Mouse (Mus musculus) granulocyte monocyte progenitor cell, adult 5-6 weeks (primary cell): ENCODE data around the gene Cacna2d1. TPM values are rescaled to one million over a fixed set of nuclear protein-coding genes. Genes with fewer than 3 reads are reported as not detected.

ENCODE experiments used
- ATAC-seq: replicated peaks from 2 replicates; pipeline ENCODE4 v1.8.0; 2016; ENCODE audit warnings: mild to moderate bottlenecking, moderate TSS enrichment, inconsistent platforms; ENCODE audit not compliant: poor library complexity, severe bottlenecking
- total RNA-seq, 2 experiments: library from RNA; stranded (forward) in 1 of 2; stranded (reverse) in 1 of 2; fragments of 200-712, 200-1000 nt in 1 of 2; fragments of >200 nt in 1 of 2; fragmentation: Nextera tagmentation in 1 of 2; gene quantifications; 2 replicates each; pipeline ENCODE4 v1.2.3; 2014 to 2017

Cacna2d1 gene
- total RNA-seq, 2 experiments from 2014 or later: not detected

DNA sequence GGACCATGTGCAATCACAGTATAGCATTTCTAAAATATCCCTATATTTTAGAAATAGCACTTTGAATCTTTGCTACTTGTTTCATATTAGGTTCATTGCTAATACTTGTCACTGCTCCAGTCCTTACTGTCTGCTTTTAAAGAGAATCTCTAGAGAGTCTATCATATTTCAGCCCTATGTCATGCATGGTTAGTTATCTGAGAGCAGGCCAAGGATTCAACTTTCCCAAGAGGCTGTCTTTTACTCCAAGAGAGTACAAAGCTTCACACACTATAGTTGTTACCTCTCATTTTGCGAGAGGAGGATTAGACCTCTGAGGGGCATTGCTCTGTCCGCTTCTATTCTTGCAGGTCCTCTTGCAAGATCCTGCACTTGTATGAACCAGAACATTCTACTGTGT lies 44.7 kb downstream of the Cacna2d1 start:
- ATAC-seq: no peak

DNA sequence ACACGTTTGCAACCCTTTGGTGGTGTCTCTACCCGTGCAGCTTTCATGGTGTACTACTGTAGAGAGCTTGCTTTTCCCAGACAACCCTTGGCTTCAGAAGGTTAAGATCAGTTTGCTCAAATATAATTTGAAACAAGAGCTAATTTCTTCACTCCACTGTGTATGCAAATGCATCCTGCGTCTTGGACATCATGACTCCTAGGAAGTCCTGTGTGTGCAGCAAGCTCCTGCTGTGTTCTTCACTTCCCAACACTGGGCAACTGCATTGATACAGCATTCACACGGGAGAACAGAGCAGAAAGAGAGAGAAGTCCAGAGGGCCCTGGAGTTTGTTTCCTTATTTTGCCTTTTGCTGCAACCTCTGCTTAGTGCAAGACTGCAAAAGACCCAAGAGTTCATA lies 48.1 kb downstream of the Cacna2d1 start:
- ATAC-seq: no peak

DNA sequence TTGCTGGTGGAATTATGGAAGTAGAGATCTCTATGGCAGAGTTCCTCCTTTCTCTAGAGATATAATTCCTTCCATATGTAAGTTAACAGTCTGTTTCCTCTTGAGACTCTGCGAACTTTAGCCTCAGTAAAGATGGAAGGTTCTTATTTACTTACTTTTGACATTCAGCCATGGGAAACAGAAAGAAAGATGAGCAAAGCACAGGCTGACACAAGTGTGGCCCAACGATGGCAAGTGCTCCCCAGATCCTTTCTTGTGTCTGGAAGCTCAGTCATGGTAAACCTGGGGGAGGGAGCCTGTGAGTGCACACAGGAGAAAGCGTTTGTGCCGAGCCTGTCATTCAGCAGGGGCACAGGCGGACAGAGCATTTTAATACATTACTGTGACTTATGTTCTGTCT lies 48.9 kb downstream of the Cacna2d1 start:
- no peak for ATAC-seq

GRCm38 (mm10) chr5:15985228-15985858 lies 50.9 kb downstream of the Cacna2d1 start:
- no peak for ATAC-seq

GRCm38 (mm10) chr5:15985901-15986300 lies 51.4 kb downstream of the Cacna2d1 start:
- ATAC-seq: no peak

GRCm38 (mm10) chr5:15991428-15992139 lies 57.1 kb downstream of the Cacna2d1 start:
- no peak for ATAC-seq

DNA sequence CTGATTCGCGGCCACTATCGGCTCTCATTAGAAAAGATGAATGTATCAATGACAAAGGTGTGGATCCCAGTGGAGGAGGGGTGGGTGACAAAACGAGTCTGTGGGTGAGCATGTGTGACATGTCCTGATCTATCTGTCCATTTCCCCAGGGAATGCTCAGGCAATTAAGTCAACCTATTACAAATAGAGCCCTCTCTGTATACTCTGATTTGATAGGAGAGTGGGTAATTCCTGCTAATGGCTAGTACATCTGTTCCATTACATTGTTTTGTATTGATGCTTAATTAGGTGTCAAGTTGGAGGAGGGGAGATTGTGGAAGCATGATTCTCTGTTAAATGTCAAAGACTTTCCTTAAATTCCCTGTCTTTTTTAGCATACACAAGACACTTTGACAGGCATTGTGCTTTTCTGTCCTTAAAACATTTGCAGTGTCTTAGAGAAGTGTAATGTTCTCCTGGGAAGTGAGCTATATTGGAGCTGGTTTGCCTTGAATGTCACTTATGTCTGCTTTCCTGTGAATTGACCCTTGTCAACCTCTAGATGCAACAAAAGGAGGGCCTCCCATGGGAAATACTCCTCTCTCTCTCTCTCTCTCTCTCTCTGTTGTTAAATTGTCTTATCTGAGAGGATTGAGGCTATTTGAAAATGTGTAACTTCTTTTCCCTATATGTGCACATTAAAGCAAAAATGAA lies 58.9 kb downstream of the Cacna2d1 start:
- no peak for ATAC-seq

DNA sequence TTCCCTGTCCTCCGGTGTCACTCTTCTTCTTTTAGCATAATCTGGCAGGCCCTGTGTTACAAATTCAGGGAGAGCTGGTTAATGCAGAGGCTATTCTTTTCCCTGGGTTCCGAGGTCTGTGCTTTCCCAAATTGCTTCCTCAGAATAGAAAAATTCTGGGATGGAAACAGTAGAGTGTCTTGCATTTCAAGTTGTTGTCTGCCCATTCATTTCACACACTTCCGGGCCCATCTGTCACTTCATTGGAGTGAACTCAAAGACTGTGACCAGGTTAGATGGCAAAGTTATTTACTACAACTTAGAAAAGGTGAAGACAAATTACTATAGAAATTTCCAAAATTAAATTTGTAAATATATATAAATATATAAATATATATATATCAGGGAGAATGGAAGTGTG lies 62.7 kb downstream of the Cacna2d1 start:
- ATAC-seq: no peak

DNA sequence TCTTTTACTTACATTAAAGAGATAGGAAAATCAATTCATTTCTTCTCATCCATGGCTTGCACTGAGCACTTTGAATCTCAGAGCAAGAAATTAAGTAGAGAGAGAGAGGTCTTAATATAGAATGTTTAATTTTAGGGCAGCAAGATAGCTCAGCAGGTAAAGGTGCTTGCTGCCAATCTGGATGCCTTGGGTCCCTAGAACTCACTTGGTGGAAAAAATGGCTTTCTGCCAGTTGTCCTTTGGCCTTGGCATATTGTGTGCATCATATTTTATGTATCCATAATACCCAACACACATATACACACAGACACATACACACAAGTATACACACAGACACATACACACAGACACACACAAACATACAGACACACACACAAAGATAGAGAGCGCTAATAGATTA lies 63.3 kb downstream of the Cacna2d1 start:
- ATAC-seq: no peak

- ATAC-seq: no peak
Measured at GRCm38 (mm10) chr5:16000917-16001316, 66.4 kb downstream of the Cacna2d1 start.

GRCm38 (mm10) chr5:16002431-16003063 lies 68.1 kb downstream of the Cacna2d1 start:
- ATAC-seq: no peak

GRCm38 (mm10) chr5:16004305-16004704 lies 69.8 kb downstream of the Cacna2d1 start:
- ATAC-seq: no peak

DNA sequence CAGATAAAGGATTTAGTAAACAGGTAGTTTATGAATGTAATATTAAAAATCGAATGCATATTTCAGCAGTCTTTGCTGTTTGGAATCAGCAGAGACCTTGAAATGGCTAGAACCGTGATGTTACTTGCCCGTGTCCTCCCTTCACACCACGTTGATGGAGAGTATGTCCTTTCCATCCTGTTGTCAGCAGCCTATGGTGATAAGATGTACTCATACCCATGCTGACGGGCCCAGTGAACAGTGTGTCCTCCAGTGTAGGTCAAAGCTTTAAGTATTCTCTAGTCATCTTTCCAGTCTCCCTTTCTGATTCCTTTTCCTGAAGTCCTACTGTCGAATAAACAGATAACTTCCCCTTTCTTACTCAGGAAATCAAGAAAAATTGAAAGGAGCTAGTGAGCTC lies 72.5 kb downstream of the Cacna2d1 start:
- ATAC-seq: no peak

DNA sequence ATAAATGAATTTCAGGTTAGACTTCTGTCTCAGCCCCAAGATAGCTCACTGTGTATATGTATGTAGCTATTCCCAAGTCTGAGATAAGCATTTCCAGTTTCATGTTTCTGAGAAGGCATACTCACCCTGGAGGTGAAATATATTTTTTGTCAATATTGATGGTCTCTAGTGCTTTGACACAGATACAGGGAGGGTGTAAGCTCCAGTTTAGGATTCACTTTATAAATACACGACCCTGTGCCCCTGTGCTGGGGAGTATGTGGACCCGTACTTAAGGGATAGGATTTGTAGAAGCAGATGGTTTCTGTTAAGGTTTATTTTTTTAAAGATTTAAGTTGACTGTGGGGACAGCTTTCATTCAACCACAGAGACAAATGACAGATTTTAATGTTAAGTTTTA lies 79.2 kb downstream of the Cacna2d1 start:
- no peak for ATAC-seq

GRCm38 (mm10) chr5:16014392-16014791 lies 79.9 kb downstream of the Cacna2d1 start:
- ATAC-seq: no peak

DNA sequence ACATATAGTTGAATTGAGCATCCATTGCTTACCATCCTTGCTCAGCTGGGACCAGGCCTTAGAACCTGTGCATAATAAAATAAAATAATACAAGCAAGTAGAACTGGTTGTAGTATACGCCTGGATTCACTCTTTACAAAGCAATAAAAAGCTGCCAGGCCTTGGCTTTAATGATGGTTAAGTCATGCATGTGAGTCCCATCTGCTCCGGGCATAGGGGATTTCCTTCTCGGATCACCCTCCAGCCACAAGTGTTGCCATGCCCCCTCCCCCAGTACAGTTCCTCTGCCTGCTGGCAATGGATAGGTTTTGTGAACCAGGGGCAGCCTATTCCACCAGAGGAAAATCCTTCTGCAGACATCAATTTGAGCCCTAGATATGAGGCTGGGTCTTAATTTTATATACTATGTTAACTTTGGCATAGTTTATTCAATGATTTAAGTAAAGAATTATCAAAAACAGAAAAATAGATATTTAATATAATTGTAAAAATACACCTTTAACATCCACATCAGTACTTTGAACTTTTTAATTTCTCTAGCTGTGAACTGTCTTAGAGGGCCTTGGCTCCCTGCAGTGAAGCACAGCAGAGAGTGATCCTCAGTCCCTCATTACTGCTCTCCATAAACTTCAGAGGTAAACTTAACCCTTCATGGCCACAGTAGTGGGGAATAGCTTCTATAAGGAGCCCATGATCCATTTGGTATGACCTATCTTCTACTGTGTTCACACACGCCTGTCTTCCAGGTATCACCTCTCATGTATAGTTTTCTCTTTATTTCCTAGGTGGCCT lies 90.3 kb downstream of the Cacna2d1 start:
- no peak for ATAC-seq

DNA sequence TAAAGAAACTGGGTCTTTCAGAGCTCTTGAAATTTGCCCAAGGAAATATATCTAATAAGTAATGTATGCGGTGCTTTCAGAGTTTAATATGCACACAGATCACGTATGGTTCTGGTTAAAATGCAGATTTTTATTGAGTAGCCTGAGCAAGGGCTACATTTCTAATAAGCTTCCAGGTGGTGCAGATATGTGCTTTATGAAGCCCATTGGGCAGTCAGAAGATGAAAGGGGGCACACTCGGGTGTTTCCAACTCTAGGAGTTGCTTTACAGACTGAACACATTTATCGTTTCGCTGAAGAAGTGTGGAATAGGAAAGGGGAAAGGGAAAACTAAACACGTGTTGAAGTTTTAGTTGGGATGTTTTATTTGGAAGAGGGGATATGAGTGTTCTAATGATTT lies 94.4 kb downstream of the Cacna2d1 start:
- no peak for ATAC-seq

DNA sequence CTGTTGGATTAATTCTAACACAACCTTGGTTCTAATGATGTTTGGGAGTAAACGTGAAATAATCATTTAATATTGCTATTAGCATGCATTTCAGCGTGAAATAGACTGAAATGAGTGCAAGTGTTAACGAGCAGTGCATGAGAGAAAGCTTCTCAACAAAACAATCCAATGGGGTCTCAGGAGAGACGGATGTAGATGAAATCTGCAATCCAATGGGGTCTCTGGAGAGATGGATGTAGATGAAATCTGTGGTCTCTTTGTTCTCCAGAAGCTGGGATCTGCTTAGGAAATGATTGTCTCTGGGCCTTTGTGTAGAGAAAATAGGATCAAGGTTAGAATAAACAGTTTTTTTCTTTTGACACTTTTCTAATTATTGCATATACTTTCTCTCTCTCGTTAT lies 95.0 kb downstream of the Cacna2d1 start:
- no peak for ATAC-seq

- ATAC-seq: no peak
Measured at GRCm38 (mm10) chr5:16033569-16033968, 99.1 kb downstream of the Cacna2d1 start.

- ATAC-seq: no peak
Measured at GRCm38 (mm10) chr5:16035259-16035658, 100.8 kb downstream of the Cacna2d1 start.
